Mouse (Mus musculus) limb, embryonic 14.5 days (tissue): ENCODE measurements around the gene Ier5l. TPM values are rescaled to one million over a fixed set of nuclear protein-coding genes. Genes with fewer than 3 reads are reported as not detected.

ENCODE experiments used
- ATAC-seq: fragments of 200-750 bp; cut with Nextera tagmentation; 2 replicates; pipeline ENCODE4 v1.8.0; 2017; ENCODE audit warnings: low read depth, moderate number of reproducible peaks, moderate TSS enrichment; ENCODE audit not compliant: low FRiP score
- DNase-seq: peaks from one replicate; pipeline ENCODE4 v3.0.0-alpha.2; 2015; ENCODE audit warnings: low spot score
- H3K27ac ChIP-seq: fragments of 300-500 bp; sonication (generic); replicated peaks from 2 replicates; pipeline ENCODE4 v1.5.1; 2014; ENCODE audit warnings: low read depth, mild to moderate bottlenecking, low read length, moderate library complexity, mixed read lengths
- H3K27me3 ChIP-seq: fragments of 300-500 bp; sonication (generic); 2 replicates; pipeline ENCODE4 v1.6.1; 2014; ENCODE audit warnings: low read length, mixed read lengths; ENCODE audit not compliant: control insufficient read depth, insufficient read depth
- H3K36me3 ChIP-seq: fragments of 300-500 bp; sonication (generic); 2 replicates; pipeline ENCODE4 v1.6.1; 2014; ENCODE audit warnings: mild to moderate bottlenecking, low read length, moderate library complexity, mixed read lengths; ENCODE audit not compliant: control insufficient read depth, insufficient read depth
- H3K4me1 ChIP-seq: fragments of 300-500 bp; sonication (generic); 2 replicates; pipeline ENCODE4 v1.6.1; 2014; ENCODE audit warnings: antibody characterized with exemption, low read length, mixed read lengths; ENCODE audit not compliant: control insufficient read depth, insufficient read depth
- H3K4me2 ChIP-seq: fragments of 300-500 bp; sonication (generic); replicated peaks from 2 replicates; pipeline ENCODE4 v1.6.1; 2014; ENCODE audit warnings: low read depth, mild to moderate bottlenecking, low read length, moderate library complexity; ENCODE audit not compliant: severe bottlenecking
- H3K4me3 ChIP-seq: fragments of 300-500 bp; sonication (generic); replicated peaks from 2 replicates; pipeline ENCODE4 v1.5.1; 2014; ENCODE audit warnings: low read length
- H3K9ac ChIP-seq: fragments of 300-500 bp; sonication (generic); 2 replicates; pipeline ENCODE4 v1.6.1; 2014; ENCODE audit warnings: mild to moderate bottlenecking, low read depth, low read length, moderate library complexity; ENCODE audit not compliant: severe bottlenecking
- H3K9me3 ChIP-seq: fragments of 300-500 bp; sonication (generic); 2 replicates; pipeline ENCODE4 v1.6.1; 2016; ENCODE audit warnings: low read length; ENCODE audit not compliant: control insufficient read depth
- POLR2A ChIP-seq: fragments of 200-500 bp; IDR thresholded peaks from 2 replicates; pipeline ENCODE4 v1.8.0; 2012; ENCODE audit warnings: inconsistent platforms, mild to moderate bottlenecking, moderate library complexity, borderline replicate concordance; ENCODE audit not compliant: insufficient read depth, insufficient read length; ENCODE audit errors: extremely low read depth
- WGBS: fragments of 180-500 bp; shearing (Covaris S2); extraction: QIAGEN DNeasy Blood & Tissue Kit; methylation state at CpG from one replicate; pipeline ENCODE4 v1.1.7; 2014; 5-methylcytosine and 5-hydroxymethylcytosine counted together
- polyA plus RNA-seq, 2 experiments: library from polyadenylated mRNA; depleted of rRNA in 1 of 2; stranded (reverse) in 1 of 2; unstranded in 1 of 2; fragments of >200 nt; fragmentation: Nextera tagmentation in 1 of 2; extraction: Ambion mirVana in 1 of 2; gene quantifications; 2 replicates each; pipeline versions ENCODE4 v1.2.1 to v1.2.3; 2012 to 2014

Ier5l gene
- polyA plus RNA-seq, 2 experiments, result 3.9 to 31.0 TPM

GRCm38 (mm10) chr2:30501701-30502100, 27.7 kb upstream of the Ier5l start:
- 61% methylated on average over 7 of the region's 7 CpGs for WGBS
- H3K9ac ChIP-seq, result no peak overlapping the region
- H3K27me3 ChIP-seq, result no peaks in the 10 kb centered on the region
- DNase-seq (no peak), ATAC-seq (no peak)
- no peaks in the 10 kb centered on the region; the same call in 1 of the 2 replicates for H3K4me1 ChIP-seq
- no peak overlapping the region for H3K4me3 ChIP-seq
- no peak overlapping the region for H3K4me2 ChIP-seq
- no peaks in the 10 kb centered on the region for H3K36me3 ChIP-seq
- H3K27ac ChIP-seq, result no peak overlapping the region
- no peaks in the 10 kb centered on the region for H3K9me3 ChIP-seq
- no peak for TF ChIP-seq POLR2A

- Histone ChIP-seq H3K9ac (peak overlapping the region; percentile 32), H3K36me3 (no peaks in the 10 kb centered on the region), H3K4me3 (peak overlapping the region; percentile 32), H3K27me3 (no peaks in the 10 kb centered on the region), H3K27ac (no peak overlapping the region), H3K9me3 (no peaks in the 10 kb centered on the region), H3K4me1 (peaks cover 7% of the 10 kb centered on the region), H3K4me2 (peak overlapping the region; percentile 51)
- 28% methylated on average over 22 of the region's 22 CpGs for WGBS
- ATAC-seq (peak; percentile 91), DNase-seq (peak; percentile 81)
- TF ChIP-seq POLR2A, result no peak
These were observed 22.2 kb upstream of the Ier5l start for GRCm38 (mm10) chr2:30495909-30496861.

- WGBS, result 74% methylated on average over 8 of the region's 8 CpGs
- TF ChIP-seq POLR2A, result no peak
- peak overlapping the region; percentile 51; the same call in 1 of the 2 replicates for H3K4me2 ChIP-seq
- no peak overlapping the region for H3K27ac ChIP-seq
- H3K4me1 ChIP-seq, result peaks cover 7% of the 10 kb centered on the region
- DNase-seq (no peak), ATAC-seq (no peak)
- no peaks in the 10 kb centered on the region for H3K36me3 ChIP-seq
- no peak overlapping the region for H3K9ac ChIP-seq
- no peak overlapping the region for H3K4me3 ChIP-seq
- H3K27me3 ChIP-seq, result no peaks in the 10 kb centered on the region
- H3K9me3 ChIP-seq, result no peaks in the 10 kb centered on the region
These were observed 21.2 kb upstream of the Ier5l start for GRCm38 (mm10) chr2:30495000-30495908.

GRCm38 (mm10) chr2:30490384-30490783, 16.4 kb upstream of the Ier5l start:
- DNase-seq, result no peak
- WGBS, result 55% methylated on average over 2 of the region's 2 CpGs
- H3K9me3 ChIP-seq, result no peaks in the 10 kb centered on the region
- no peak overlapping the region for H3K4me3 ChIP-seq
- no peak overlapping the region for H3K4me2 ChIP-seq
- no peaks in the 10 kb centered on the region for H3K27me3 ChIP-seq
- no peak overlapping the region for H3K9ac ChIP-seq
- ATAC-seq, result no peak
- H3K4me1 ChIP-seq, result no peaks in the 10 kb centered on the region
- no peak for TF ChIP-seq POLR2A
- H3K36me3 ChIP-seq, result no peaks in the 10 kb centered on the region
- no peak overlapping the region for H3K27ac ChIP-seq

GRCm38 (mm10) chr2:30487597-30487996, 13.6 kb upstream of the Ier5l start:
- DNase-seq (no peak), ATAC-seq (no peak)
- Histone ChIP-seq H3K4me2 (no peak overlapping the region), H3K27me3 (no peaks in the 10 kb centered on the region), H3K4me1 (0 out of 2 replicates have a peak, but pooled peaks cover 2% of the 10 kb centered on the region), H3K27ac (no peak overlapping the region), H3K9ac (peak overlapping the region; percentile 6; the same call in 1 of the 2 replicates), H3K4me3 (no peak overlapping the region), H3K36me3 (no peaks in the 10 kb centered on the region), H3K9me3 (no peaks in the 10 kb centered on the region)
- WGBS, result 42% methylated on average over 7 of the region's 7 CpGs
- no peak for TF ChIP-seq POLR2A
